Mouse (Mus musculus): Measurements from ENCODE around the gene Dgat2.

The Dgat2 gene

DNA sequence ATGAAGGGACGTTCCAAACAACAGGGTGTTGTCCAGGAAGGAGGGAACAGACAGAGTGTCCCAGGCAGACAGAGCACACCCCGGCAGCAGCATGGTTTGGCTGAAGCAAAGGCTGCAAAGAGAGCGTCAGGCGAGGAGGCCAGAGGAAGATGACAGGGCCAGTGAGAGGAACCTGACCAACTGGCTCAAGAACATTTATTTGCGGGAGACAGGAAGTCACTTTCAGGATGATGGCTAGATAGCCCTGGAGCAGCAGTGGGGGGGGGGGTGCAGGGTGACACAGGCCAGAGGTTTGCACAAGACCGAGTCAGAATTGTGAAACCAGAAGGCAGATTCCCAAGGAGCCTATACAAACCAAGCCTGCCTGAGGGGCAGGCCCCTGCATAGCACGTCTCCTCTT is 36.5 kb downstream of the Dgat2 start:
- no peaks in the 10 kb centered on the region for H3K27me3 ChIP-seq (ENCODE audit: control insufficient read depth, insufficient read depth, low read length, poor library complexity, severe bottlenecking)
- DNase-seq (ENCODE audit: low read depth, low spot score) = no peak

DNA sequence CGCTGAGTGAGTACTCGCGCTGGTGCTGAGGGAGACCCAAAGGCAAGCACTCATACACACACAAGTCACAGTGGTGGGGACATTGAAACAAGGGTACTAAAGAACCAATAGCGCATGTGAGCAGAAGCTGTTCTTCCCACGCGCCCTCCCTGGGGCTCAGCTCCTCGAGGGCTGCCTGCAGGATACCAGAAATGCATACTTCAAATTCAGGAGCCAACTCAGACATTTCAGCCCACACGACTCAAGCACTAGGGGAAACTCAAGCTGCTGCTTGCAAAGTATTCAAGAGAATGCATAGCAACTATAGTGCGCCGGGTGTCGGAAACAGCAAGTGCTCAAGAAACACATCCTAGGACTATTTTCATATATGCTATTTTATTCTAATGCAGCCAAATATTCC is 37.9 kb downstream of the Dgat2 start:
- no peak for DNase-seq (ENCODE audit: low read depth, low spot score)
- H3K27me3 ChIP-seq (ENCODE audit: control insufficient read depth, insufficient read depth, low read length, poor library complexity, severe bottlenecking) = no peaks in the 10 kb centered on the region
- no peaks in the 10 kb centered on the region for H3K36me3 ChIP-seq (ENCODE audit: control insufficient read depth, insufficient read depth, low read length, poor library complexity, severe bottlenecking)

More for the DNA sequence above, 36.5 kb downstream of the Dgat2 start:
- no peaks in the 10 kb centered on the region for H3K36me3 ChIP-seq (ENCODE audit: control insufficient read depth, insufficient read depth, low read length, poor library complexity, severe bottlenecking)

DNA sequence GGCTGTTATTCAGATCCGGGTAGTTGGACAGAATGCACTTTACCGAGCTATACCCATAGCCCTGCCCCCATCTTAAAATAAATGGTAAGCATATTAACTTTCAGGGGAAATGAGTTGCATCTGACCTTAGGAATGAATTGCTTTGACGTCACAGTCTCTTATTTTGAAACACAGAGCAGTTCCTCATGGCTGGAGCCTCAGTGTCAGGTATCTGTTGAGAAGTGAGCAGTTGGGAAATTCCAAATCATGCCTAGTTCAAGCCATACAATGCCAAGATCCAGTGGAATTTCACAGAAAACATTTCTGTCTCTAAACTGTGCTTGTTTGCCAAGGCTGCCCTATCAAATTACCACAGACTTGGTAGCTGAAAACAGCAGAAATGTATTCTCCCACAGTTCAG is 39.3 kb downstream of the Dgat2 start:
- H3K27me3 ChIP-seq (ENCODE audit: control insufficient read depth, insufficient read depth, low read length, poor library complexity, severe bottlenecking) = no peaks in the 10 kb centered on the region
- no peaks in the 10 kb centered on the region for H3K36me3 ChIP-seq (ENCODE audit: control insufficient read depth, insufficient read depth, low read length, poor library complexity, severe bottlenecking)
- peak; percentile 77 for DNase-seq (ENCODE audit: low read depth, low spot score)

DNA sequence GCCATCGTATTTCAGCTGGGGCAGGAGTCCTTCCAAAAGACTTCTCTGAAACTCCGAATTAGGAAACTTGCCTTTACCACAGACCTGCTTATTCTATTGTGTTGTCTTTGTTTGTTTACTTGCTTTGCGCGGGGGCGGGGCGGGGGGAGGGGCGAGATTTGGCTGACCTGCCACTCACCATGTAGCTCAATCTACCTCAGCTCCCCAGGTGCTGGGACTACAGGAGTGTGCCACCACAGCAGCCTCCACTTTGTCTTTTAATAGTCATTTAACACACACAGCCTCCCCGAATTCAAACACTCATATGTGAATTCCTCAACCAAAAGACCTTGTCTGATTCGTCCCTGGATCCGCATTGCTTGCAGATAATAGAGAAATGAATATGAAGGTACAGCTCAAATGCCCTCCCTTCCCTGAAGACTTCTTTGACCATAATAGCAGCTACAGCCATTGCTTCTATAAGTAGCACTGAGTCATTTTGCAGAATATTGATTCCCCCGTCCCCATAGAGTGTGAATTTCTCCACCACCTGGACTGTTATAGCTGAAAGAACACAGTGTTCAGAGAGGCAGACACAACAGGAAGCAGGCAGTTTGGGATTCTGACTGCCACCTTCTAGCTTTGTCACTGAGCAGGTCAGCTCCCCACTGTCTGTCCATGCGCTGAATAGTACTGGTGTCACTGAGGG is 40.5 kb downstream of the Dgat2 start:
- no peak for DNase-seq (ENCODE audit: low read depth, low spot score)
- Histone ChIP-seq H3K27me3 (ENCODE audit: control insufficient read depth, insufficient read depth, low read length, poor library complexity, severe bottlenecking) (no peaks in the 10 kb centered on the region), H3K36me3 (ENCODE audit: control insufficient read depth, insufficient read depth, low read length, poor library complexity, severe bottlenecking) (no peaks in the 10 kb centered on the region)

DNA sequence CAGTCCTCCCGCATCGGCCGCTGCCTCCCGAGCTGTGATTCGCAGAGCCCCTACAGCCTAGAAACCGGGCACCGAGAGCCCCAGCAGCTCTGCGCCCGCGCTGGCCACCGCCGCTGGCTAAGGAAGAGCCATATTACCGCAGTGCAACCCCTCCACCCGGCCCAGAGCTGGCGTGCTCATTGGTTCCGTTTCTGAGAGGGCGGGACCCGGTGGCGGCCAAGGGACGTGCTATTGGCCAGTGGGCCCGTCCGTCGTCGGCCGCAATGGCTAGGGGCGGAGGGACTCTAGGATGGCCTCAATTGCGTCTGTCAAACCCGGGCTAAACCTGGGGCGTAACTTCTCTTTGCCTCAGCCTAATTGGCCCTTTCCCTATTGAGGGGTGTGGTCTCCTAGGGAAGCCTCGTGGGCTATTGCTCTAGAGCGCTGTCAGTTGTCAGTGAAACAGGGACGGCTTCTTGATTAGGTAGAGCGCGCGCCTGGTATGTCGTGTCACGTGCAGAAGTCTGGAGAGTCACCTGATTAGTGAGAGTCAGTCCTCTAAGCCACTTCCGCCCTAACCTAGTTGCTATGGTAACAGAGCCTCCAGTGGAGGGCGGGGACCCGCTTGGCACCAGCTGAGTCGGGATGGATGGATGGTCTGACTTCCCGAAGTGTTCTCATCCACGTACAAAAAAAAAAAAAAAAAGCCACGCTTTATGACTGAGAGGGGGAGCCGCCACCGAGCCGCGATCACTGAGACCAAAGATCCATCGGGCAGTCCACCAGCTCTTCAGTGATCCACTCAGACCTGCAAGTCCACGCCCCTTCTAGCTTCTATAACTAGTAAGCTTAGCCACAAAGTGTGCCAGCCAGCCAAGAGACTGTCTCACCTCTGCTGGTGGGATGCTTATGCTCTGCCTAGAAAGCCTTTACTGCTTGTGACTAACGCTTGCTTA is 41.3 kb downstream of the Dgat2 start, which contains the start of gene Uvrag:
TSS of gene Uvrag (minus strand) at position 158 of the 935 bp plus-strand sequence.
- DNase-seq (ENCODE audit: low read depth, low spot score) = peak; percentile 99
- H3K36me3 ChIP-seq (ENCODE audit: control insufficient read depth, insufficient read depth, low read length, poor library complexity, severe bottlenecking) = no peaks in the 10 kb centered on the region; the same call in 1 of the 2 replicates
- H3K27me3 ChIP-seq (ENCODE audit: control insufficient read depth, insufficient read depth, low read length, poor library complexity, severe bottlenecking) = no peaks in the 10 kb centered on the region

DNA sequence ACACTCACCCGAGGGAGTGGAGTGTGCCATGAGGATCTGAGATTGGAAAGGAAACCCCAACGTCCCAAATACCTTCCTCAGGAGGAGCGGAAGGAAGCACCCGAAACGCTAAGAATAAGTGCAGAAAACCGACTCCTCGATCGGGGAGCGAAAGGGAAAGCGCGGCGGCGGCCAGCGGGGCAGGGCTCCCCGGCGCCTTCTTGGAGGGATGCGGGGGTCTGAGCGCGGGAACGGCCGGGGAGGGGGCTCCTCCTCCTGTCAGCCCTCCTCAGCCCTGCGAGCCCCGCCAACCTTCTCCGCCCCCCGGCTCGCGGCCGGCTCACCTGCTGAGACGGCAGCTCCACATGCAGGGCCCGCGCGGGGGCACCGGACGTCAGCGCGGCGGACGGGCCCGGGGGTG is 42.0 kb downstream of the Dgat2 start:
- DNase-seq (ENCODE audit: low read depth, low spot score) = no peak
- H3K27me3 ChIP-seq (ENCODE audit: control insufficient read depth, insufficient read depth, low read length, poor library complexity, severe bottlenecking) = no peaks in the 10 kb centered on the region
- no peaks in the 10 kb centered on the region; the same call in 1 of the 2 replicates for H3K36me3 ChIP-seq (ENCODE audit: control insufficient read depth, insufficient read depth, low read length, poor library complexity, severe bottlenecking)

DNA sequence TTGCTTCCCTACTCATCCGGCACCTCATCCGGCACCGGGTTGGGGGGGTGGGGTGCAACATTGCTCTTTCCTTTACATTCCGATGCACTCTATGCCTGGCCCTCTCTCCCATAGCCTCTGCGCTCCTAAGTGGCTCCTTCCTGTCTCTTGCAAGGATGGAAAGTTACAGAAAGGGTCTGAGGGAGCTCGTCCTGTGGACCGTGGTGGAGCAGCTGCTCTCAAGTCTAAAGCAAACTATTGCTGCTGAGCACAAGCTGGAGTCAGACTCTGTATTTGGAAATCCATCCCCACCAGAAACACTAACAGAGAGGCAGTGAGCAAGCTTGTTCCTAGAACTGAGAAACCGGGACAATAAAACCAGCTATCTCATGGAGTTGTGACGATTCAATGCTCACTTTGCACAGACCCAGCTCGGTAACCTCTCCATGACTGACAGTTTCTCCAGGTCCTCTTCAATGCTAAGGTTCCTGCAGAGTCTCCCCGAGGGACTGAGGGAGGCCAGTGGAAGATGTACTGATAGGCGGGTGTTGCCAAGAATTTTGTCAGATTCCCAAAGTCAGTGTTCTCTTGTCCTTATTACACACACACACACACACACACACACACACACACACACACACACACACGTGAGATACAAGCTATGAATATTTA is 42.6 kb downstream of the Dgat2 start:
- H3K27me3 ChIP-seq (ENCODE audit: control insufficient read depth, insufficient read depth, low read length, poor library complexity, severe bottlenecking) = no peaks in the 10 kb centered on the region
- no peak for DNase-seq (ENCODE audit: low read depth, low spot score)
- H3K36me3 ChIP-seq (ENCODE audit: control insufficient read depth, insufficient read depth, low read length, poor library complexity, severe bottlenecking) = no peaks in the 10 kb centered on the region; the same call in 1 of the 2 replicates

DNA sequence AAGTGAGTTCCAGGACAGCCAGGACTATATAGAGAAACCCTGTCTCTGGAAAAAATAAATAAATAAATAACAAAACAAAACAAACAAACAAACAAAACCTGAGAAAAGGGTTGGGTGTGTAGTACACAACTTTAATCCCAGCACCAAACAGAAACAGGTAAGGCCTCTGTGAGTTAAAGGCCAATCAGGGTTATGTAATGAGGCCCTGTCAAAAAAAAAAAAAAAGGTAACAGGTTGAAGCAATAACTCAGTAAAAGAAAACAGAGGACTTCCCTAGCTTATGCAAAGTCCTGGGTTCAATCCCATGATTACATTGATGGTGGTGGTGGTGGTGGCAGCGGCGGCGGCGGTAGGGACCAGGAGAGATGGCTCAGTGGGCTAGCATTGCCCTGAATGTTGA is 45.0 kb downstream of the Dgat2 start:
- H3K27me3 ChIP-seq (ENCODE audit: control insufficient read depth, insufficient read depth, low read length, poor library complexity, severe bottlenecking) = no peaks in the 10 kb centered on the region
- no peak for DNase-seq (ENCODE audit: low read depth, low spot score)
- H3K36me3 ChIP-seq (ENCODE audit: control insufficient read depth, insufficient read depth, low read length, poor library complexity, severe bottlenecking) = no peaks in the 10 kb centered on the region; the same call in 1 of the 2 replicates

DNA sequence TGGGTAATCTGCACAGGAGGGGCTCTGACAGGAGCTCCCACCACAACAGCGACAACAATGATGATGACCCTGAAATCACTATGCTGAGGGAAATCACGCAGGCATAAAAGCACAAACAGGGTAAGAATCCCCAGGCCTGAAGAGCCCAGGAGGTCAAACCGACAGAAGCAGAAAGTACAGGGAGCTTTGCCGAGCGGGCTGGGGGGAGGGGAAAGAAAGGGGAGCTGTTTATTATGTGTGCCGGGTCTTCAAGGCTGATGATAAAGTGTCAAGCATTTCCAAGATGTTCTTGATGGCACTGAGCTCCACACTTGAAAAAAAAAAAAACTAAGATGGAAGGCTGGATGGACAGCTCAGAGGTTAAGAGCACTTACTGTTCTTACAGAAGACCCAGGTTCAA is 45.7 kb downstream of the Dgat2 start:
- DNase-seq (ENCODE audit: low read depth, low spot score) = no peak
- H3K27me3 ChIP-seq (ENCODE audit: control insufficient read depth, insufficient read depth, low read length, poor library complexity, severe bottlenecking) = no peaks in the 10 kb centered on the region
- no peaks in the 10 kb centered on the region; the same call in 1 of the 2 replicates for H3K36me3 ChIP-seq (ENCODE audit: control insufficient read depth, insufficient read depth, low read length, poor library complexity, severe bottlenecking)

DNA sequence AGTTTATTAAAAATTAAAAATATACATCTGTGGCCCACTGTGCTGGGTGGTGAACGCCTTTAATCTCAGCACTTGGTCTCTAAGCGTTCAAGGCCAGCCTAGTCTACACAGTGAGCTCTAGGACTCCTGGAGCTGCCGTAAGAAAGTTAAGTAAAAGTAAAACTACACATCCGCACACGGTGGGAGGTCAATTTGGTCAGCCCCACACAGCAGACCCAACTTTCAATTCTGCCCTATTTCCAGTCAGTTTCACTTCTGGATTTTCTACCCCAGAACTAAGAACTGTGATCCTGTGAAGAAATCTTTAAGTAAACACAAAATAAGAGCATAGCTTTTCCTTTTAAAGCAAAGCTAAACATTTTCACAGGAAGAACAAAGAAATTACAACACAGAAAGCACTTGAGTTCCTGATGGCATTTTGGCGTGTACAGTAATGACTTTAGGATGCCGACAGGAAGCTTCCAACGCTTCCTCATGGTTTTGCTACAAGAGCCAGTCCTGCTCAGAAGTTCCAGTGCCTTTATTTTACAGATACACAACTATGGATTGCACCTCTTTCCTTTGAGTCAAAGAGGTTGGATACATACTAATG is 48.6 kb downstream of the Dgat2 start:
- H3K36me3 ChIP-seq (ENCODE audit: control insufficient read depth, insufficient read depth, low read length, poor library complexity, severe bottlenecking) = no peaks in the 10 kb centered on the region; the same call in 1 of the 2 replicates
- H3K27me3 ChIP-seq (ENCODE audit: control insufficient read depth, insufficient read depth, low read length, poor library complexity, severe bottlenecking) = no peaks in the 10 kb centered on the region
- DNase-seq (ENCODE audit: low read depth, low spot score) = peak; percentile 72

DNA sequence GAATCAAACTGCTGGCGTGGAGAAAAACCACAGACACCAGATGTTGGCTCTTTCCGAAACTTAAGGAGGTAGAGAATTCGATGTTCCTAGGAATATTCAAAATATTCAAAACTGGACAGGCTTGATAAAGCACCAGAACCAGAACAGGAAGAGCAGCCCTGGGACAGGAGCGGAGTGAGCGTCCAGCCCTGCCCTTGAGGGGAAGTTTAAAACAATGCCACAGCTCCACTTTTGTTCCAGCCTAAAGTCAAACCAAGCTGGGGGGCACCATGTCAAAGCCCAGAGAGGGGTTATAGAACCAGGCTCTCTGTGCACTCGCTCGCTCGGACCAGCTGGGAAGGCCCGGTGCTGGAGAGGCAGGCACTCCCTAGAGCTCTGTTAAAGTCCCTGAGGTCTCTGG is 49.9 kb downstream of the Dgat2 start:
- Histone ChIP-seq H3K36me3 (ENCODE audit: control insufficient read depth, insufficient read depth, low read length, poor library complexity, severe bottlenecking) (no peaks in the 10 kb centered on the region; the same call in 1 of the 2 replicates), H3K27me3 (ENCODE audit: control insufficient read depth, insufficient read depth, low read length, poor library complexity, severe bottlenecking) (no peaks in the 10 kb centered on the region)
- no peak for DNase-seq (ENCODE audit: low read depth, low spot score)

DNA sequence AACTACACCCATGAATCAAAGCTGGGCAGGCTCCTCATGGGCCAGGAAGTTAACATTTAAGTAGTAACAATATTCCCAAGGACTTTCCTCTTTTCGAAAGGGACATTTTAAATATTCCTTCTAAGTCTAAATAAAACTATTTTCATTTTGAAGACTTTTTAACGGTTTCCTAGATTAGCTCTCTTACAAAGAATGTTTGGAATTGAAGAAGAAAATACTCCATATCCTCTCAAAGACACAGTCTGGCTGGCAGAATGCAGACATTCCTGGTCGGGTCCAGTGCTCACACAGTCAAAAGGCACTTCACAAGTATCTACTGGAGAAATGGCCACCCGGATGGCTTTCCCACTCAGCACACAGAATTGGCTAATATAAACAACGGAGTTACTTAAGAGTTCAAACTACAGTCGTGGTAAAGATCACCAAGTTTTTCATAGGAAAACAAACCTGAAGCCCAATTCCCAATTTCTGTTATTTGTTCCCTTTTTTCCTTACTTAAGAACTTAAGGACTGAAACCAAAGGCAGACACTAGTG is 50.6 kb downstream of the Dgat2 start:
- Histone ChIP-seq H3K36me3 (ENCODE audit: control insufficient read depth, insufficient read depth, low read length, poor library complexity, severe bottlenecking) (no peaks in the 10 kb centered on the region; the same call in 1 of the 2 replicates), H3K27me3 (ENCODE audit: control insufficient read depth, insufficient read depth, low read length, poor library complexity, severe bottlenecking) (no peaks in the 10 kb centered on the region)
- DNase-seq (ENCODE audit: low read depth, low spot score) = no peak

DNA sequence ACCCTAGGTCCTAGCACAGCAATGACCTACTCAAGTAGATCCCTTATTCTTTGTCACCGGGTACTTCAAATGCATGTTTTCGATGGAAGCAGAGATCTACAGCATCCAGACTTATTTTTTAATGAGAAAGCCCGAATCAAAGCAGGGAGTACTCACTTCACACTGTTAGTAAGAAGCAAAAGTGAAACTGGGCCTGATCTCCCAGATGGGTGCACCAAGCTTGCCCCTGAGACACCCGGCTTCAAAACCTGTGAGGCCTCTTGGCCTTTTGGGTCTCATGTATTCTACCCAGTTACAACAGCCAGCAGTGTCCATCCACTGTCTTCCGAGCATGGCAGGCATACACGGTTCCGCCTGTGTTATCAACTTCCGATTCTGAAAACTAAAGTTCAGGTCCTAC is 53.6 kb downstream of the Dgat2 start:
- no peaks in the 10 kb centered on the region for H3K27me3 ChIP-seq (ENCODE audit: control insufficient read depth, insufficient read depth, low read length, poor library complexity, severe bottlenecking)
- no peaks in the 10 kb centered on the region for H3K36me3 ChIP-seq (ENCODE audit: control insufficient read depth, insufficient read depth, low read length, poor library complexity, severe bottlenecking)
- peak; percentile 51 for DNase-seq (ENCODE audit: low read depth, low spot score)
